Mouse (Mus musculus) v-Abl transformed pro-B cells (cell line): ENCODE data around the gene Hmox1.

Experiments
- in situ Hi-C, 2 experiments: fragments of 400-800 bp; cut with MboI; formaldehyde crosslinking; loops; one replicate each; pipeline ENCODE4 v1.15.1; 2025; ENCODE audit not compliant: unreplicated experiment in 2 of 2

The Hmox1 gene

DNA sequence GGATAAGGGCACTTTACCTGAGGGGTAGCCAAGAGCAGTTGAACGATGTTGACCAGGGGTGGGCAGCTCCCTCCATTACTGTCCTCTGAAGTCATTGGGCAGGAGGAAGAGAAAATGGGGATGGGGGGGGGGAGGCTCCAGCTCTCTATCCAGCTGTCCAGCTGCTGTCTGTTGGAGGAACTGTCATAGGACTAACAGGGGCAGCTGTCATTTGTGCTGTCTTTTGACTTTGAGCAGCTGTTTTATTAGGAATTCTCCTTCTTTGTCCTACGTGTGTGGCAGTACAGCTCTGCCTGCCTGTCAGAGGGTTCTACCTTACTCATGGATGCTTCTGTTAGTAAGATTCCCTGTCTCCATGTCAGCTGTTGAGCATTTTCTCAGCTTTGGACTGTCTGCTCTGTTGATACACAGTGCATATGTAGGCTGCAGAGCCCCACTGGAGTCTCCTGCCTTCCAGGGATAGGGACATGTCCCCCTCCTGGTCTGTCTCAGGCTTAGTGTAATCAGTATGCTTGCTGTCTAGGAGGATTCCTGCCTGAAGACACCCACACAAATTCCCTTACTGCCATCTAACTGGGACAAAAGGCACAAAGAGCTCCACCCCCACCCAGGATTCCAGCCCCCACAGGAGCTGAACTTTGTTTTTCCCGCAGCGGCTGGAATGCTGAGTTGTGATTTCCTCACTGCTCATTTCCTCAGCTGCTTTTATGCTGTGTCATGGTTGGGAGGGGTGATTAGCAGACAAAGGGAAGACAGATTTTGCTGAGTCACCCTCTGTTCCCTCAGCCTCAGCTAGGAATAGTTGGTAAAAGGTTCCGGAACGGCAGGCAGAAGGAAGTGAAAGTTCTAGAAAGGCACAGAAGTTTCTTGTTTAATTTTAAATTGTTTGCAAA, 4.2 kb upstream of the Hmox1 start:
- in situ Hi-C loops: no loop called here

DNA sequence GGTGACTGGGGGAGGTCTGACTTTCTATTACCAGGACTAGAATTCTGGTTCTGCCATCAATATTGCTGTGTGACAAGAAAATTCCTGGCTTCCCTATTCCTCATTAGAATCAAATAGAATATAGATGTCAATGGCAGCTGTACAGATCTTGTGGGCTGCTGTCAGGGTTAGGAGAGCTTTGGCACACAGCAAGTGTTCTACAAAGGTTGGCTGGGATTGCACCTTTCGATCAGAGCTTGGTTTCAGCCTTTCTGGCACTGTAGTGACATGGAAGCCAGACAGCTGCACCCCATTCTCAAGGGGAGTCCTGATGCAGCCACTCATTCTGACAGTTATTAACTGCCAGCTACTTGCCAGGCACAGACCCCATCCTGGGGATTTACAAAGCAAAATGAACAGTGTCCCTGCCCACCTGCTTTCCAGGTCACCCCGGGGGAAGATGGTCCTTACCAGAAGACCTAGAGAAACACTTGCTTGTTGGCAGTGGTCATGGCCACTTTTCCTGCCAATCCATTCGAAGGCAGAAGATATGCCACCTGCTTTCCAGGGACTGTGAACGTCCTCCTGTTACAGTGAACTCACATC, 2.5 kb upstream of the Hmox1 start:
- in situ Hi-C loops: no loop called here

DNA sequence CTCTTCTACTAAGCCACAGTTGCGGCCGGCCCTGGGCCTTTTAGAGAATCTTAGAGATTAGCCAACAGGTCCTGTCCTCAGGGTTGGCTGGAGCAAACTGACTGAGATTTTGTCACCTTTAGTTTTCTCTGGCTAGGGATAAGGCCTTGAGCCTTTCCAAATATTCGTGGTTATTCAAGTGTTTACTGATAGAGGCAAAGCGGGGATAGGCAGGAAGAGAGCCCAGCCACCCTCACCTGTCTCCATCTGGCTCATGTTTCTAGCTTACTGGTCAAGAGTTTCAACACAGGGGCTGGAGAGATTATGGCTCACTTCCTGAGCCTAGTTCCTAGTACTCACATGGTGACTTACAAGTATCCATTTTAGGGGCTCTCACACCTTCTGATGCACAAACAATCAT, 9.5 kb downstream of the Hmox1 start:
- in situ Hi-C loops: loop anchor here in 1 of 2 experiments (10.0 kb wide), 1 partner anchor 108 kb away; the partner anchor contains the start of gene Hmgxb4

DNA sequence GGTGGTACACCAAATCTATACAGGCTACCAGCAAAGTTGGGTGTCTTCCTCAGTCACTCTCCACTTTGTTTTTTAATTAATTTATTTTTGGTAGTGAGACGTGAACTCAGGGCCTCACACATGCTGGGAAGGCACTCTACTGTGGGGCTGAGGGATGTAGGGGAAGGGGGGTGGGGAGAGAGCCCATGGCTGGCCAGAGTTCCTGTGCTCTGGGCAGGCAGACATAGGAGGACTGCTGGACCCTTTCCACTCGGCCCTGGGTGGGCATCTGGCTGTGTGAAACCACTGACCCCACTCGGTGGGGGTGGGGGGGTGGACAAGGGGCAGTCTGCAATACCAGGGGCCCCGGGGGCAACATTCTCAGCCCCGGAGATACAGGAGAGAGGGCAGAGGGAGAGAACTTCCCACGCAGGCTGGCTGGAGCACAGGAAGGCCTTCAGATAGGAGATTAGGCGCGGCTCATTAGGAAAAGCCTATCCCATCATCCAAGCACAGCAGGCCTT, 10.0 kb downstream of the Hmox1 start:
- in situ Hi-C loops: loop anchor here in 1 of 2 experiments (10.0 kb wide), 1 partner anchor 109 kb away; the partner anchor contains the start of gene Hmgxb4

DNA sequence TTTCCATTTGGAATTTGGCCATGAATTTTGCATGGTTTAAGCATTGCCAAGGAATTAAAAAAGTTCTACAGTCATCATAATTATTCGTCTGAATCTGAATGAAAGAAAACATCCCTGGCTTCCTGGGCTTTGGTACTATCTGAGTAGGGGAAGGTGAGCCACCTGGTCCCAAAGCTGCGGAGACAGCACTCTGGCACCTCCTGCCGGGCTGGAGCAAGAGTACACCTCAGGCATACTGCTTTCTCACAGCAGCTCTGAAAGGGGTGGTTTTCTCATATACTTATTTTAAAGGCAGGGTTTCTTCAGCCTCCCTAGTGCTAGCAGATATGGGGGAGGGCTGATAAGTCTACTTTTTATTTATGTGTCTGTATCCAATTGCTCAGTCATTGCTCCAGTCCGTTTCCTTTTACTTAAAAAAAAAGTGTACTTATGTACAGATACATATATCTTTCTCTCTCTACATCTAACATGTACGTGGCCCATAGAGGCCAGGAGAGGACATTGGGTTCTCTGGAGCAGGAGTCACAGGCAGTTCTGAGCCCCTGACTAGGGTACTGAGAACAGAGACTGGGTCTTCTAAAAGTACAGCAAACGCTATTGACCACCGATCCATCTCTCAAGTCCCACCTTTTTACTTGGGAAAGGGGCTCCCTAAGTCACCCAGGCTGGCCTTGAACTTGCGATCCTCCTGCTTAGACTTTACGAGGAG, 15.3 kb downstream of the Hmox1 start:
- in situ Hi-C loops: loop anchor here in 1 of 2 experiments (5.0 to 10.0 kb wide), 2 partner anchors 36 to 114 kb away; partner anchors contain the start of gene Hmgxb4

DNA sequence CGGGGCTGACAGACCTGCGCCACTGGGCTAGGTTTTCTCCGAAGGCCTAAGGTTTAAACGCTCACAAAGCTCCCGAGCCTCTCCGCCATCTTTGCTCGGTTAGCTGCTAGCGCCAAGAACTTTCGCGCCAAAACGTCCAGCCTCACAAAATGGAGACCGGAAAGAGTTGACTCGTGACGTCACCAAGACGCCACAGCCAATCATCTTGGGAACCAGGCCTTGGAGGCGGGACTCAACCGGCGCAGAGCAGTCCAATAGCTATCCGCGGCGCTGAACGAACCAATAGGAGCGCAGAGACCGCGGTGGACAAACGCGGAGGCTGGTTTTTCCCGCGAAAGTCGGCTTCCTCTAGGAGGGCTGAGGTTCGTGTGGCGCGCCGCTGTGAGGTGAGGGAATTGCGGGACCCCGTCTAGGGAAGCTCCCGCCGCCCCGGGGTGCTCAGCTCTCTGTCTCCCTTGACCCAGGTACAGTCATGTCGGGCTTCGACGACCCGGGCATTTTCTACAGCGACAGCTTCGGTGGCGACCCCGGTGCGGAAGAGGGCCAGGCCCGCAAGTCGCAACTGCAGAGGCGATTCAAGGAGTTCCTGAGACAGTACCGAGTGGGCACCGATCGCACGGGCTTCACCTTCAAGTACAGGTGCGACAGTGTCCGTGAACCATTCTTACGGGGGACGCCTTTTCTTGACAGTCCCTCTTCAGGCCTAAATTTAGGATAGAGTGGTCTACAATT, 16.0 kb downstream of the Hmox1 start, which contains the start of gene Mcm5:
Gene Mcm5 (plus strand): TSS at position 334 of the 732 bp plus-strand sequence.
- in situ Hi-C loops: loop anchor here in 1 of 2 experiments (5.0 to 10.0 kb wide), 2 partner anchors 37 to 115 kb away; partner anchors contain the start of gene Hmgxb4

DNA sequence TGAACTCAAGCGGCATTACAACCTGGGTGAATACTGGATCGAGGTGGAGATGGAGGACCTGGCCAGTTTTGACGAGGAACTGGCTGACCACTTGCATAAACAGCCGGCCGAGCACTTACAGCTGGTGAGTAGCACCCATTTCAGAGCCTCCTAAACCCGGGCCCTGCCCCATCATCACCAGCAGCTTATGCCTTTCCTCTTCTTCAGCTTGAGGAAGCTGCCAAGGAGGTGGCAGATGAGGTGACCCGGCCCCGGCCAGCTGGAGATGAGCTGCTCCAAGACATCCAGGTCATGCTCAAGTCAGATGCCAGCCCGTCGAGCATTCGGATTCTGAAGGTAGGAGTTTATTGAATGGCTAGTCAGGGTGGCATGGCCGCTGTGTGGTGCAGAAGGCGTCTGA, 16.7 kb downstream of the Hmox1 start:
- in situ Hi-C loops: loop anchor here in 1 of 2 experiments (5.0 kb wide), 1 partner anchor 38 kb away; no protein-coding TSS in a partner anchor

DNA sequence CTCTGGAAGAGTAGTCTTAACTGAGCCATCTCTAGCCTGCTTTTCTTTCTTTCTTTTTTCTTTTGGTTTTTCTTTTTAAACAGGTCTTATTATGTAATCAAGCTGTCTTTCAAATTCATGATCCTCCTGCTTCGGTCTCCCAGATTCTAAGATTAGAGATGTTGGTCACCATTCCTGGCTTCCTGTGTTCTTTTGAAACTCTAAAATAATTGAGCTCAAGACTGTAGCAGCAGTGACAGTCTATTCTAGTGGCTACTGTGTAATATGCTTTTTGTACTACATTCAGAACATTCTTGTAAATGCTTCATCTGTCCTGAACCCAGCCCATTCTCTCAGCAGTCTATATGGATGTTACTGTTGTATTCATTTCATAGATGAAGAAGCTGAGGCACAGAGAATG, 25.1 kb downstream of the Hmox1 start:
- in situ Hi-C loops: no loop called here

DNA sequence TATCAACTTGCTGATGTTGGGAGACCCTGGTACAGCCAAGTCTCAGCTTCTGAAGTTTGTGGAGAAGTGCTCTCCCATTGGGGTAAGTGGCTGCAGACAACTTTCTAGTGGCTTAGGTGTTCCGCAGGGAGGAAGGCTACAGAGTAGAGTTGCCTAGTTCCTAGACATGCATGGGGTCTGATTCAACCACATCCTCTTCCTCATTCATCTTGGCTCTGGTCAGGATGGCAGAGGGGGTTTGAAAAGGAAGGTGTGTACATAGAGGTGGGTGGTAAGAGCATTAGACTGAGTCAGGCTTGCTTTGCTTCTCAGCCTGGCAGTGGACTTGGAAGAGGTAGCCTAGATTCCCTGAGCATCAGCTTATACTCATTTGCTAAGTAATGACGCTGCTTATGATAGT, 25.9 kb downstream of the Hmox1 start:
- in situ Hi-C loops: no loop called here

DNA sequence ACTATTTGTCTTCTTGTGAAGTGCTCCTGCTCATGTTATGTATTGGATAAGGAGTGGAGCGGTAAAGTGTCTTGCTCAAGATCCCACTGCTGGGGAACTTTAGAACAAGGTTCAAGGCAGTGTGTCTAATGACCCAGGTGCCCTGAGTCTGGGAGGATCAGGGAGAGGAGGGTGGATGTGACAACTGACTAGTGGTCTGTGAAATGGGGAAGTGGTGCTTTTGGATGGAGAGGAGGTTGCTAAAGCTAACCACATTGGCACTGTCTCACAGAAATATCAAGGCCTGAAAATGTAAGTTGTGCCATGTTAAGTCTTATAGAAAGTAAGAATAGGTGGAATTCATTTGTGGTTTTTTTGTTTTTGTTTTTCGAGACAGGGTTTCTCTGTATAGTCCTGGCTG, 26.3 kb downstream of the Hmox1 start:
- in situ Hi-C loops: no loop called here

DNA sequence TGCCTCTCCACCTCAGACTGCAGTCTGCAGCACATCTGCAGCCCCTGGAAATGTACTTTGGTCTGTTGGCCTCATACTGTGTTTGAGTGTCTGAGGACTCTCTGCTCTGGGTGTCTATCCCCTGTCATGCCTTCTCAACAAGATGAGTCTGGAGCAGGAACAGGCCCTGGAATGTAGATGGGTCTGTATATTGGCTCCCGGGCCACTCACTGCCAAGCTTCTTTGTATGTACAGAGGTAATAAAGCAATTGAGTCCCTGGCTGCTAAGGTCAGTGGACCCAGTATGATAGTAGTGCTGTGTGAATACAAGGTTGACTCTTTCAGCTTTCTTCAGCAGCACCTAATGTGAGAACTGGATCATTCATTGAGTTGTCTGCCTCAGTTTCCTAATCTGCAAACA, 34.0 kb downstream of the Hmox1 start:
- in situ Hi-C loops: no loop called here

DNA sequence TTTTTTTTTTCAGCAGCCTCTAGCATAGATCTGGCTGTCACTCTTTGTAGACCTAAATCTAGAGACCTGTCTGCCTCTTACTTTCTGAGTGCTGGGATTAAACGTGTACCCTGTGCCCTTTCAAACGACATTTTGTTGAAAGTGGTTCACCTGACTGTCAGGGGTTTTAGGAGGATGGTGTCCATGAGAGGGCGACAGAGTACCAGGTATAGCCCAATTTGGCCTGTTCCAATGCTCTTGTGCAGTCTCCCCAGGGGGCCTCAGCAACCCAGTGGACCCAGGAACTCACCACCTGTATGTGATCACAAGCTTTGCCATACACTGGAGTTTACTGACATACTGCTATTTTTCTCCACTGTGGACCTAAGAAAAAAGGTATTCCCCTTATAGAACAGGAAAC, 39.1 kb downstream of the Hmox1 start:
- in situ Hi-C loops: loop anchor here (5.0 kb wide), 1 partner anchor 85 kb away; no protein-coding TSS in a partner anchor

DNA sequence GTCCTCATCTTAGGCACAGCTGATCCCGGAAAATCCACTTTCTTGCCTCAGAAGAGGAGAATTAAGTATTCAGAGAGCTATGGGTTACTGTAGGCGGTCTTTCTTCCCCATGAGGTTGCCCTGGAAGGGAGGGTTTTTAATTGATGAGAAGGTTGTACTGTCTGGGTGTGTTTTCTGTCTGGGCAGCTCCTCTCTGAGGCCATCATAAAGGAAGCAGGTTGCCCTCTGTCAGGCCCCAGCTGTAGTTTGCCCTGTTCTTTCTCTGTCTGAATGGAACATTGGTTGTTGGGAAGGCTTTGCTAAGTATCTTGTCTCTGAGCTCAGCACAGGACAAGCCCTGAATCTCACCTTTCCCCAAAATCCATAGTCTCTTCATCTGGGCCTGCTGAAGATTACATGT, 40.0 kb downstream of the Hmox1 start:
- in situ Hi-C loops: loop anchor here (5.0 kb wide), 1 partner anchor 84 kb away; no protein-coding TSS in a partner anchor

DNA sequence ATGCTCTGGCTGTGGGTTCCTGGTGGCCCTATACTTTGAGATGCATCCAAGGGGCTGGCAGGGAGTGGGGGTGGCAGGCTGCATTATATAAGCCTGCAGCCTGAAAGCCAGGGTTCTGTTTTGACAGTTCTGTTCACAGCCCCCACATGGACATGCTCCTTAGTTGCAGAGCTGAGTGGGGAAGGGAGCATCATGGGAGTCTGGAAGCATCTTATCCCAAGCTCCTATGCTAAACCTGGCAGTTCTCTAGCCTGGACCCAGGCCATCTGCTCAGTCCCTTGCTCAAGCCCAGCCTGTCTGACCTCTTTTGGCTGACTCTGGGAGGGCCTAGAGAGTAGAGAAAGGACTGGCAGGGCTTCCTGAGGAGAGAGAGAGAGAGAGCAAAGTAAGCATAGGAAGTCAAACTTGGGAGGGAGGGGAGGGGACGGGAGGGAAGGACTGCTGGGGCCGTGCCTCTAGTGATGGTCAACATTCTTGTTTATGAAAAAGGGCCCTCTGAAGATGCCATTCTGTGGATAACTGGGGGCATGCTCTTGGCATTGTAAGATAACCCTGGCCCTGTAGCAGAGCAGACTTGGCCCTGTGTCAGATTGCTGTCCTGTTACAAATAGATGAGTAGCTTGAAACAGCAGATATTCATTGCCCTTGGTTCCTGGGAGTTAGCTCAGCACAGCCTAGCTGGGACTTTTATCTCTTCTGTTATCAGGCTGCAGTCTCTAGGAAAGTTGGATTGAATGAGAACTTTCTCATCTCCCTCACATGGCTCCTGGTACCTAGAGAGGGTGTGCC, 41.4 kb downstream of the Hmox1 start:
- in situ Hi-C loops: loop anchor here (5.0 kb wide), 1 partner anchor 83 kb away; no protein-coding TSS in a partner anchor

DNA sequence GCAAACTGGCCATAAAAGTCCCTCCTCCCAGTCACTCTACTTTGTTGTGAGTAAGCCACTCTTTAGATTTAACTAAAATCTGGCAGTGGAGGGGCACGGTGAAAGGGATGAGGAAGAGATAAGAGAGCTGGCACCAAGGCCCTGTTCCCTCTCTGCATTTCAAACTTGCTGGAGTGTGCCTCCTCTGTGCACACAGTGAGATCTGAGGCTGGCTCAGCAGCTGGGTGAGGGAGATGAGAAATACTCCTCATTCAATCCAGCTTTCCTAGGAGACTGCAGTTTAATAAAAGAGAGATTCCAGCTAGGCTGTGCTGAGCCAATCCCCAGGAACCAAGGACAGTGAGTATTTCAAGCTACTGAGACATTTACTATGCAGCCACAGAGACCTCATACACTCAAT, 42.3 kb downstream of the Hmox1 start:
- in situ Hi-C loops: no loop called here

DNA sequence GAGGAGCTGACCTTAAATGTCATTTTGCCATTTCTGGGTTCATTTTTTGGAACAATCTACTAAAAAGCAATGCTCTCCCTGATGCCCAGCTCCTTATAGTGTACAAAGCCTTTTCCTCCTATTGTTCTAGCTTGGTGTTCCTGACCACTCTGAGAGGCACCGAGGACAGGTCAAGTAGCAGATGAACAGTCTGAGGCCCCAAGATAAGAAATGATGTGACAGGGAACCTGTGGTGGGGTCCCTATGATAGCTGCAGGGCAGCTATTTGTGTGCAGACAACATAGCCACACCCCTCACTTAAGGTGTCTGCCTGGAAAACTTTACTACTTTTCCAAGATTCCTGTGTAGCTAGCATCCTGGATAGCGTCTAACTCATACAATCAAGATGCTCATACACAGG, 42.8 kb downstream of the Hmox1 start:
- in situ Hi-C loops: no loop called here

DNA sequence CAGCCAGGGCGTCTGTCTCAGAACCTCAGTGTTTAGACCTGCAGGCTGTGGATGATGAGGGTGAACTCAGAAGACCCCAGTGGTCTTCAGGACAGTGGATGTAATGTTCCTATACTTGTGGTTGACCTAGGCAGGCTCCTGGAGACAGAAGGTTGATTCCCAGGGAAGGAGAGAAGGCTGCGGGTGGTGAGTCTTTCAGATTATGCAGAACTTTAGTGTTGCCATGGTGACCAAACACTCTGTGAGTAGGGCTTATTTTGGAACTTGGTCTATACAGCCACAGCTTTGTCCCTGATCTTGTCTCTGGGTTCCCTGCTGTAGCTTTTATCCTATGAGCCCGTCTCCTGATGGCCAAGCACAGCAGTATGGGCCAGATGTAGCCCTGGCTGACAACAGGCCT, 44.1 kb downstream of the Hmox1 start:
- in situ Hi-C loops: no loop called here
